Mouse (Mus musculus): Measurements from ENCODE around the gene Gpr1. TPM values are rescaled to one million over a fixed set of nuclear protein-coding genes. Genes with fewer than 3 reads are reported as not detected.

Gpr1 gene
- polyA plus RNA-seq, 1 experiment = 0.61 TPM

DNA sequence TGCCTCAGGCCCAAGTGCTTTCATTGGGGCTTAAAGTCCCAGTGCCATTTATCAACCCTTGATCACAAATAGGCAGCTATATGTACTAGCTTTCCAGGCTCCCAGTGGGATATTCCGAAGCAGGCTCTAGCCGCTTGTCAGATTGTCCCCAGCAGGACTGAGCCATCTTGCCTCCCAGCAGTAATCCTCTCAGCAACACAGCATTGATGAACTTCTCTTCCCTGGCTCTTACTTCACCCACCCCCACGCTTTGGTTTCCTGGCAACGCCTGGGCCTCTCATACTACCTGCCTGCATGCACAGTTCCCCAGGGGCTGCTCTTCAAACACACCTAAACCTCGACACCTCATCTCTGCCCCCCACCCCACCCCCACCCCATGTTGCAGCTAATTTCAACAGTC is 23.0 kb upstream of the Gpr1 start:
- H3K9me3 ChIP-seq (replicated peaks; ENCODE audit: control insufficient read depth, insufficient read depth, low read length, poor library complexity, severe bottlenecking) = no peaks in the 10 kb centered on the region
- no peak overlapping the region for H3K4me3 ChIP-seq (ENCODE audit: low read depth, low read length)
- no peak overlapping the region for H3K9ac ChIP-seq (ENCODE audit: low read depth, poor library complexity, severe bottlenecking)
- no peaks in the 10 kb centered on the region for H3K4me1 ChIP-seq (ENCODE audit: control insufficient read depth, insufficient read depth, low read length)
- TF ChIP-seq EP300 (IDR thresholded peaks at IDR 0.05; ENCODE audit: insufficient read depth, low read depth, low read length) = no peak
- no peak for TF ChIP-seq CTCF (IDR thresholded peaks at IDR 0.05; ENCODE audit: low read depth, low read length)
- no peak for TF ChIP-seq POLR2A (IDR thresholded peaks at IDR 0.05; ENCODE audit: insufficient read depth, low read length)
- H3K27me3 ChIP-seq (ENCODE audit: control insufficient read depth, insufficient read depth, low read length, poor library complexity, severe bottlenecking) = no peaks in the 10 kb centered on the region
- H3K27ac ChIP-seq (ENCODE audit: insufficient read depth, low read length) = no peak overlapping the region
- H3K36me3 ChIP-seq (ENCODE audit: control insufficient read depth, insufficient read depth, low read length, poor library complexity, severe bottlenecking) = no peaks in the 10 kb centered on the region; the same call in 1 of the 2 replicates

DNA sequence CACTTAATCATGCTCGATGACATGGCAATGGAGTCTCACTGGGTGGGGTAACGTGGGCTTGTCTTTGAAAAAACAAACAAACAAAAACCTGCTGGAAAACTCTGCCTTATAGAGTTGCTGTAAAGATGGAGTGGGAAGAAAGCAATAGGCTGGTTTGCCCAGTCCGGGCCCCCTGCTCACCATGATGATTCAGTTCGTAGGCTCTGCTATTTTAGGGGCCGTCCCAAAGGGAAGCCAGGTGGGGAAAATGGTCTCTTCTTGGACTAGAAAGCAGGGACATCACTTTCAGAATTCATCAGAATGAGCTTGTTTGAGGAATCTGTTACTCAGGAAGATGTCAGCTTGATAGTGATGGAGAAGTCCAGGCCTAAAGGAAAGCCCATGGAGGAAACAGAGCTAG is 12.9 kb upstream of the Gpr1 start:
- H3K4me3 ChIP-seq (ENCODE audit: low read depth, low read length) = no peak overlapping the region
- H3K4me1 ChIP-seq (ENCODE audit: control insufficient read depth, insufficient read depth, low read length) = no peaks in the 10 kb centered on the region
- H3K27ac ChIP-seq (ENCODE audit: insufficient read depth, low read length) = no peak overlapping the region
- H3K9ac ChIP-seq (ENCODE audit: low read depth, poor library complexity, severe bottlenecking) = no peak overlapping the region
- TF ChIP-seq POLR2A (IDR thresholded peaks at IDR 0.05; ENCODE audit: insufficient read depth, low read length) = no peak
- TF ChIP-seq CTCF (IDR thresholded peaks at IDR 0.05; ENCODE audit: low read depth, low read length) = no peak
- TF ChIP-seq EP300 (IDR thresholded peaks at IDR 0.05; ENCODE audit: insufficient read depth, low read depth, low read length) = no peak
- no peaks in the 10 kb centered on the region for H3K27me3 ChIP-seq (ENCODE audit: control insufficient read depth, insufficient read depth, low read length, poor library complexity, severe bottlenecking)
- no peaks in the 10 kb centered on the region for H3K9me3 ChIP-seq (replicated peaks; ENCODE audit: control insufficient read depth, insufficient read depth, low read length, poor library complexity, severe bottlenecking)
- peaks cover 3% of the 10 kb centered on the region; the same call in 1 of the 2 replicates for H3K36me3 ChIP-seq (ENCODE audit: control insufficient read depth, insufficient read depth, low read length, poor library complexity, severe bottlenecking)

DNA sequence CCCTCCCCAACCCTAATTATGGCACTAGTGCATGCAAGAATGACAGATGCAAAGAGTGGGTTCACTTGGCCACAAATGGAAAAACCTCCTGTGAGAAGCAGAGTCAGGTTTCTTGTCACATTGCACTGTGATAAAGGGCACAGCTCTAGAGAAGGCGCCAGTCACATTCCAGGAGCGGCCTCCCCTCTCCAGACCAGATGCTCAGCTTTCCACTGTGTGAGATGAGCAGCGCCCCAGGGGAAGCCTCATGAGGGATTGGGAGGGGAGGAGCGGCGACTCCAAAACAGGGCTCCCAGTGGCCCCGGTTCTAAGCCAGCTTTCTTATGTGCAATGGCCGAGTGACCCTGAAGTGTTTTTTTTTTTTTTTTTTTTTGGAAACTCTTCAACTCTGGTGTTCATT is 11.5 kb upstream of the Gpr1 start:
- Histone ChIP-seq H3K4me3 (ENCODE audit: low read depth, low read length) (no peak overlapping the region), H3K27ac (ENCODE audit: insufficient read depth, low read length) (no peak overlapping the region), H3K9me3 (replicated peaks; ENCODE audit: control insufficient read depth, insufficient read depth, low read length, poor library complexity, severe bottlenecking) (no peaks in the 10 kb centered on the region), H3K9ac (ENCODE audit: low read depth, poor library complexity, severe bottlenecking) (no peak overlapping the region), H3K36me3 (ENCODE audit: control insufficient read depth, insufficient read depth, low read length, poor library complexity, severe bottlenecking) (peaks cover 5% of the 10 kb centered on the region; the same call in 1 of the 2 replicates), H3K27me3 (ENCODE audit: control insufficient read depth, insufficient read depth, low read length, poor library complexity, severe bottlenecking) (no peaks in the 10 kb centered on the region), H3K4me1 (ENCODE audit: control insufficient read depth, insufficient read depth, low read length) (no peaks in the 10 kb centered on the region)
- no peak for TF ChIP-seq EP300 (IDR thresholded peaks at IDR 0.05; ENCODE audit: insufficient read depth, low read depth, low read length)
- no peak for TF ChIP-seq POLR2A (IDR thresholded peaks at IDR 0.05; ENCODE audit: insufficient read depth, low read length)
- TF ChIP-seq CTCF (IDR thresholded peaks at IDR 0.05; ENCODE audit: low read depth, low read length) = no peak

DNA sequence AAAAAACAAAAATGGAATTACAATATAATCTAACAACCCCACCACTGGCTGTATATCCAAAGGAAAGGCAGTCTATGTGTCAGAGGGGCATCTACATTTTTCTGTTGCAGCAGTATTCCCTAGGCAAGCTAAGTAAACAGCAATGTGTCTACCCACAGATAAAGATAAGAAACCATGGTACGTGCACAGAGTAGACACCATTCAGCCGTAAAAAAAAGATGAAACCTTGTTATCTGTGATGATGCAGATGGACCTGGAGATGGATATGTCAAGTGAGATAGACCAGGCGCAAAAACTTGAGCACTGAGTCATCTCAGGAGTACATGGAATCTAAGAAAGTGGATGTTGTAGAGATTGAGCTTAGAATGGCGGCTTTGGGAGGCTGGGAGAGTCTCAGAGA is 10.7 kb upstream of the Gpr1 start:
- Histone ChIP-seq H3K9me3 (replicated peaks; ENCODE audit: control insufficient read depth, insufficient read depth, low read length, poor library complexity, severe bottlenecking) (no peaks in the 10 kb centered on the region), H3K4me1 (ENCODE audit: control insufficient read depth, insufficient read depth, low read length) (no peaks in the 10 kb centered on the region), H3K4me3 (ENCODE audit: low read depth, low read length) (no peak overlapping the region), H3K9ac (ENCODE audit: low read depth, poor library complexity, severe bottlenecking) (no peak overlapping the region), H3K36me3 (ENCODE audit: control insufficient read depth, insufficient read depth, low read length, poor library complexity, severe bottlenecking) (peaks cover 5% of the 10 kb centered on the region; the same call in 1 of the 2 replicates), H3K27me3 (ENCODE audit: control insufficient read depth, insufficient read depth, low read length, poor library complexity, severe bottlenecking) (no peaks in the 10 kb centered on the region), H3K27ac (ENCODE audit: insufficient read depth, low read length) (no peak overlapping the region)
- TF ChIP-seq POLR2A (IDR thresholded peaks at IDR 0.05; ENCODE audit: insufficient read depth, low read length) (no peak), CTCF (IDR thresholded peaks at IDR 0.05; ENCODE audit: low read depth, low read length) (no peak), EP300 (IDR thresholded peaks at IDR 0.05; ENCODE audit: insufficient read depth, low read depth, low read length) (no peak)

DNA sequence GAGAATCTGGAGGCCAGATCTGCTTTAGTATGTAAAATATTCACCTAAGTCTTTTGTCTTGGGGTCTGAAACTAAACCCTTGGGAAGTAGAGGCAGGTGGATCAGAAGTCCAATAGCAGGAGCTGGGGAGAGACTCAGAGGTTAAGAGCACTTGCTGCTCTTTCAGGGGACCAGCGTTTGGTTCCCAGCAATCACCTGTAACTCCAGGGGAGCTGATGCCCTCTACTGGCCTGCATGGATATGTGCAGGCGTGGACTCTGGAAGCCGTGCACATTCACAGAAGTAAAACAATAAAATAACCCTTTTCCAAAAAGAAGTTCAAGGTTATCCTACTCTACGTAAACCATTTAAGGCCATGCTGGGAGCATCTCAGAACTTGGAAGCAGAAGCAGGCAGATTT is 4.9 kb upstream of the Gpr1 start:
- TF ChIP-seq CTCF (IDR thresholded peaks at IDR 0.05; ENCODE audit: low read depth, low read length) (peak; percentile 82), EP300 (IDR thresholded peaks at IDR 0.05; ENCODE audit: insufficient read depth, low read depth, low read length) (no peak)
- H3K4me3 ChIP-seq (ENCODE audit: low read depth, low read length) = no peak overlapping the region
- H3K9me3 ChIP-seq (replicated peaks; ENCODE audit: control insufficient read depth, insufficient read depth, low read length, poor library complexity, severe bottlenecking) = no peaks in the 10 kb centered on the region
- H3K27ac ChIP-seq (ENCODE audit: insufficient read depth, low read length) = peak overlapping the region; percentile 34; the same call in 1 of the 2 replicates
- H3K36me3 ChIP-seq (ENCODE audit: control insufficient read depth, insufficient read depth, low read length, poor library complexity, severe bottlenecking) = peaks cover 2% of the 10 kb centered on the region; the same call in 1 of the 2 replicates
- no peak overlapping the region for H3K9ac ChIP-seq (ENCODE audit: low read depth, poor library complexity, severe bottlenecking)
- peaks cover 3% of the 10 kb centered on the region for H3K4me1 ChIP-seq (ENCODE audit: control insufficient read depth, insufficient read depth, low read length)
- H3K27me3 ChIP-seq (ENCODE audit: control insufficient read depth, insufficient read depth, low read length, poor library complexity, severe bottlenecking) = no peaks in the 10 kb centered on the region

DNA sequence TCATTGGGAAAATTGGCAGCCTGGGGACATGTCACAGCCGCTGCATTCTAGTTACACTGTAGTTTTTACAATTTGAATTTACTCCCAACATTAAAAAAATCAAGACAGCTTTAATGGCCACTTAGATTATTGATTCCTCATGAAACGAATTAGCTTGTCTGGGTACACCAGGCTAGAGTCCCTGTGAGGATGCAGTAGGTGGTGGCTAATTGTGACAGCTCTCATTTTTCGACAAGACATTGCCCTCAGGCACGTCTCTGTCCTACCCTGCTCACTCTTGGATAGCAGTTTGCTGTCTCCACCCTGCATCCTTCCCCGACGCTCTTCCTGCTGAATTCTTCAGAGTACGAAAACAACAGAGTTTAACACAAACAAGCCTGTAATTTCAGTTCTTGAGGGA is 288 bp upstream of the Gpr1 start:
- TF ChIP-seq CTCF (IDR thresholded peaks at IDR 0.05; ENCODE audit: low read depth, low read length) (no peak), EP300 (IDR thresholded peaks at IDR 0.05; ENCODE audit: insufficient read depth, low read depth, low read length) (no peak), POLR2A (IDR thresholded peaks at IDR 0.05; ENCODE audit: insufficient read depth, low read length) (no peak)
- H3K9ac ChIP-seq (ENCODE audit: low read depth, poor library complexity, severe bottlenecking) = peak overlapping the region; percentile 40
- no peak overlapping the region for H3K4me3 ChIP-seq (ENCODE audit: low read depth, low read length)
- no peaks in the 10 kb centered on the region for H3K9me3 ChIP-seq (replicated peaks; ENCODE audit: control insufficient read depth, insufficient read depth, low read length, poor library complexity, severe bottlenecking)
- H3K36me3 ChIP-seq (ENCODE audit: control insufficient read depth, insufficient read depth, low read length, poor library complexity, severe bottlenecking) = peaks cover 4% of the 10 kb centered on the region; the same call in 1 of the 2 replicates
- H3K27me3 ChIP-seq (ENCODE audit: control insufficient read depth, insufficient read depth, low read length, poor library complexity, severe bottlenecking) = no peaks in the 10 kb centered on the region
- peak overlapping the region; percentile 95 for H3K27ac ChIP-seq (ENCODE audit: insufficient read depth, low read length)
- peaks cover 6% of the 10 kb centered on the region for H3K4me1 ChIP-seq (ENCODE audit: control insufficient read depth, insufficient read depth, low read length)

Data from ES-Bruce4 (cell line).